Comparison of ENCODE assay signal across 20 mouse cellular contexts in the genomic region with DNA sequence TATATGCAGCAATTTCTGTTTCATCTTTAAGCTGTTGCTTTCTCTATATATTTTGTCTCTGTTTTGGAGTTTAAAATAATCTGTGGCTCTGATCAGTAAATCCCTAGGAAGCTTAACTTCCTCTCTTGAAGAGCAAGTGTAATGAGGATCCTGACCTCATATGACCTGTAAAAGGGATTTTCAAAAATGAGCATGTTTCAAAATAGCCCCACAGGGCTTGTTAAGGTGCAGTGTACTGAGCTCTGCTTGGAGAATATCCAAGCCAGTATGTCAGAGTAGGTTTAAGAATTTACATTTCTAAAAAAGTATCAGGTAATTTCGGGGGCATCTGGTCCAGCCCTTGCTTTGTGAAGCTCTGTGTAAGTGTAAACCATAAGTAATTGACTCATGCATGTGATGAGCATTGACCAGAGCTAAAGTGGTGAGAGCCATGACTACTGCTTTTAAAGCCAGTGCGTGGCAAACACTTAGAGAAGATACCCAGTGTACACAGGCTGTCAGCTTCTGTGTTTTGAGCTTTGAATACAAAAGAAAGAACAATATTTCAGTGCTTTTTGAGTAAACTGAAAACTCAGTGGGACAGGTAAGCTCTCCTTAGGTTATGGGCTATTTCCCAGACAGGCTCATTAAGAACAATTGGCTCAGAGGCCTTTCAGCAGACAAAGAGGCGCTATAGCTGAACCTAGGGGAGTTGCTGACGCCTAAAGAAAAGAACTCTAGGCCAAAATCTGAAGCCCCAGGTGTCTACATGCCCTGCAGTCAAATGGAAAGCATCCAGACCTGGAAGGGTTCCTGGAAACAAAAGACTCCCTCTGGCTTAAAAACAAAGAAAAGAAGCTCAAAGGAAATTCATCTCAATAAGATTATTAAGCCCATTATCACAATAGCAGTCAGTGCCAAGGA.
DNase-seq lines count a peak whose midpoint lies in the region; ATAC-seq and TF ChIP-seq lines count a peak whose summit lies in the region.
"Had no signal": no experiment of that assay in that cellular context is flagged by ENCODE, and none has a peak within 500 bp of the region (broad histone marks: within the 10 kb centered on the region; RNA-seq: fewer than 3 reads in every experiment).

No protein-coding gene starts in this region.

- no peaks in the 10 kb centered on the region for H3K36me3 ChIP-seq in forebrain, embryonic 14.5 days (ENCODE audit: control insufficient read depth, insufficient read depth, low read length)
- no peaks in the 10 kb centered on the region for H3K36me3 ChIP-seq in forebrain, postnatal 0 days (ENCODE audit: insufficient read depth)
- H3K36me3 ChIP-seq in midbrain, embryonic 12.5 days: no peaks in the 10 kb centered on the region
- H3K36me3 ChIP-seq: embryonic facial prominence, embryonic 13.5 days; heart, embryonic 13.5 days; limb, embryonic 15.5 days had no signal

- no peak overlapping the region for H3K4me2 ChIP-seq in forebrain, embryonic 14.5 days (ENCODE audit: low read length)
- no peak overlapping the region for H3K4me2 ChIP-seq in forebrain, postnatal 0 days (ENCODE audit: low read depth)
- no peak overlapping the region for H3K4me2 ChIP-seq in midbrain, embryonic 12.5 days (replicated peaks)
- H3K4me2 ChIP-seq: embryonic facial prominence, embryonic 13.5 days; heart, embryonic 13.5 days; limb, embryonic 15.5 days had no signal

- 16% methylated on average over 4 of the region's 4 CpGs for WGBS in forebrain, embryonic 14.5 days
- 9% methylated on average over 4 of the region's 4 CpGs for WGBS in forebrain, postnatal 0 days
- WGBS in midbrain, embryonic 12.5 days: 17% methylated on average over 4 of the region's 4 CpGs

- no peaks in the 10 kb centered on the region for H3K27me3 ChIP-seq in forebrain, embryonic 14.5 days (replicated peaks; ENCODE audit: control insufficient read depth, insufficient read depth, low read length)
- H3K27me3 ChIP-seq in forebrain, postnatal 0 days (ENCODE audit: insufficient read depth, low read length): no peaks in the 10 kb centered on the region
- H3K27me3 ChIP-seq in midbrain, embryonic 12.5 days: no peaks in the 10 kb centered on the region
- H3K27me3 ChIP-seq: embryonic facial prominence, embryonic 13.5 days; heart, embryonic 13.5 days; limb, embryonic 15.5 days; megakaryocyte, embryonic 14.5 days had no signal

- no peak overlapping the region for H3K9ac ChIP-seq in forebrain, embryonic 14.5 days (ENCODE audit: low read length)
- H3K9ac ChIP-seq in forebrain, postnatal 0 days: no peak overlapping the region
- H3K9ac ChIP-seq in midbrain, embryonic 12.5 days (replicated peaks): no peak overlapping the region
- H3K9ac ChIP-seq: embryonic facial prominence, embryonic 13.5 days; heart, embryonic 13.5 days; limb, embryonic 15.5 days had no signal

- no peak overlapping the region for H3K4me3 ChIP-seq in forebrain, embryonic 14.5 days (ENCODE audit: low read depth, low read length)
- H3K4me3 ChIP-seq in forebrain, postnatal 0 days (ENCODE audit: low read depth, low read length): no peak overlapping the region
- H3K4me3 ChIP-seq in midbrain, embryonic 12.5 days: no peak overlapping the region
- H3K4me3 ChIP-seq: embryonic facial prominence, embryonic 13.5 days; heart, embryonic 13.5 days; limb, embryonic 15.5 days; megakaryocyte, embryonic 14.5 days had no signal

- peak; percentile 52 for DNase-seq in forebrain, embryonic 14.5 days (ENCODE audit: low spot score)
- DNase-seq in forebrain, postnatal 0 days: no peak
- peak; percentile 8 for DNase-seq in retina, adult 2 months (ENCODE audit: low read depth, low spot score)
- no peak for DNase-seq in retina, postnatal 1 day
- no peak for DNase-seq in spleen, postnatal 14 days (ENCODE audit: low spot score in 2 of 2)
- no peak for DNase-seq in layer of hippocampus, adult 9-11 months
- DNase-seq in gastrocnemius, adult 18-20 months (ENCODE audit: low spot score): no peak
- DNase-seq: adrenal gland, adult 2 months; B cell, adult 2 months; cerebellum, adult 11-12 months; heart, postnatal 4 days; lung, postnatal 14 days; right cerebral cortex, postnatal 14 days had no signal

- H3K4me1 ChIP-seq in forebrain, embryonic 14.5 days (ENCODE audit: control insufficient read depth, insufficient read depth, low read length): no peaks in the 10 kb centered on the region
- no peaks in the 10 kb centered on the region for H3K4me1 ChIP-seq in forebrain, postnatal 0 days (ENCODE audit: insufficient read depth)
- no peaks in the 10 kb centered on the region; the same call in 1 of the 2 replicates for H3K4me1 ChIP-seq in midbrain, embryonic 12.5 days
- H3K4me1 ChIP-seq: embryonic facial prominence, embryonic 13.5 days; heart, embryonic 13.5 days; limb, embryonic 15.5 days; megakaryocyte, embryonic 14.5 days had no signal

- no peaks in the 10 kb centered on the region for H3K9me3 ChIP-seq in forebrain, embryonic 14.5 days (replicated peaks; ENCODE audit: control insufficient read depth, low read length)
- no peaks in the 10 kb centered on the region for H3K9me3 ChIP-seq in forebrain, postnatal 0 days (ENCODE audit: low read length)
- no peaks in the 10 kb centered on the region for H3K9me3 ChIP-seq in midbrain, embryonic 12.5 days
- H3K9me3 ChIP-seq: embryonic facial prominence, embryonic 13.5 days; heart, embryonic 13.5 days; limb, embryonic 15.5 days; megakaryocyte, embryonic 14.5 days had no signal

- H3K27ac ChIP-seq in forebrain, embryonic 14.5 days (ENCODE audit: low read depth, low read length): no peak overlapping the region
- H3K27ac ChIP-seq in forebrain, postnatal 0 days (ENCODE audit: low read depth, low read length): no peak overlapping the region
- H3K27ac ChIP-seq in midbrain, embryonic 12.5 days (replicated peaks): no peak overlapping the region
- H3K27ac ChIP-seq: embryonic facial prominence, embryonic 13.5 days; heart, embryonic 13.5 days; kidney, postnatal 0 days; limb, embryonic 15.5 days had no signal

- TF ChIP-seq CTCF in forebrain, postnatal 0 days (IDR thresholded peaks at IDR 0.05; ENCODE audit: low read depth): no peak

- ATAC-seq in forebrain, embryonic 14.5 days: peak; percentile 45; the same call in 1 of the 2 replicates
- no peak for ATAC-seq in forebrain, postnatal 0 days
- ATAC-seq in midbrain, embryonic 12.5 days (ENCODE audit: low FRiP score, low read depth): 0 out of 2 replicates have a peak, but pooled peaks have one; percentile 49
- ATAC-seq: intestine, postnatal 0 days had no signal

Comparison
In these comparisons a context has a peak if more than half of its experiments do, and no peak if none do; other contexts are left out.
1. DNase-seq: peak in forebrain, embryonic 14.5 days (single experiment) and retina, adult 2 months (single experiment); none in forebrain, postnatal 0 days (single experiment), retina, postnatal 1 day (single experiment), spleen, postnatal 14 days (0 of 2), layer of hippocampus, adult 9-11 months (single experiment) and gastrocnemius, adult 18-20 months (single experiment).